16 mouse cellular contexts compared by ENCODE assay signal in the genomic region with DNA sequence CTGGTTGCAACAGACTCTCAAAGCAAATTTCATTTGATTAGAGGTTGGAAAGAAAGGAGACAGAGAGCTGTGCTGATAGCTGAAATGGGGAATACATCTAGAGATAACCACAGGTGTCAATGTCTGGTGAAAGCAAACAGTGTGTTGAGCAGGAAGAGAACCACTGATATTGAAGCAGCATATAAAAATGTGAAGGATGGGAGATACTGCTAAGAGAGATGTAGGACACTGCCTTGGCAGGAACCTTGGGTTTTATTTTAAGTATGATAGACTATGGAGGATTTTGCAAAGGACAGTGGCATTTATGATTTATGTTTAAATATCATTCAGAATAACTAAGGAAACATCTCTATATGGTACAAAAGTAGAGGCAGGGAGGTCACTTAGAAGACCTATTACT.
DNase-seq lines count a peak whose midpoint lies in the region; ATAC-seq lines count a peak whose summit lies in the region.
"Had no signal": no experiment of that assay in that cellular context is flagged by ENCODE, and none has a peak within 500 bp of the region (broad histone marks: within the 10 kb centered on the region; RNA-seq: fewer than 3 reads in every experiment).

No protein-coding gene starts in this region.

- ATAC-seq in frontal cortex, adult (ENCODE audit: low TSS enrichment), result peak; percentile 90
- ATAC-seq: activated CD4-positive, CD25-positive, alpha-beta regulatory T cell, adult 4 months; CD4-positive, CD25-positive, alpha-beta regulatory T cell, adult 4 months; Patski had no signal

- no peak for DNase-seq in frontal cortex, postnatal 10 days (ENCODE audit: low spot score in 2 of 2)
- DNase-seq: adrenal gland, adult 2 months; adrenal gland, adult 8-10 months; adrenal gland, postnatal 10 days; adrenal gland, postnatal 14 days; adrenal gland, postnatal 25 days; adrenal gland, postnatal 36 days; B cell, adult 2 months; cerebellum, adult 11 months; cerebellum, adult 11-12 months; cerebellum, adult 18-20 months; cerebellum, adult 2 months had no signal
